Mouse (Mus musculus): ENCODE measurements around the gene Cog7. TPM values are rescaled to one million over a fixed set of nuclear protein-coding genes. Genes with fewer than 3 reads are reported as not detected.
A peak's percentile ranks its signal among the peaks of the same experiment; 100 is the strongest.

Gene Cog7
- polyA plus RNA-seq, 1 experiment, result 29.7 TPM

- no peak for DNase-seq
- TF ChIP-seq CTCF (IDR thresholded peaks at IDR 0.05; ENCODE audit: insufficient read depth, low read length) (no peak), POLR2A (IDR thresholded peaks at IDR 0.05; ENCODE audit: borderline replicate concordance, extremely low read depth, low read depth, low read length) (no peak)
- H3K4me3 ChIP-seq (replicated peaks; ENCODE audit: extremely low read depth, low read depth, low read length), result no peak overlapping the region
- no peaks in the 10 kb centered on the region for H3K4me1 ChIP-seq (ENCODE audit: control insufficient read depth, insufficient read depth, low read length)
- WGBS, result 72% methylated on average over 8 of the region's 8 CpGs
Measured at GRCm38 (mm10) chr7:122000396-122000795, 18.9 kb upstream of the Cog7 start.

- Histone ChIP-seq H3K4me1 (ENCODE audit: control insufficient read depth, insufficient read depth, low read length) (no peaks in the 10 kb centered on the region), H3K4me3 (replicated peaks; ENCODE audit: extremely low read depth, low read depth, low read length) (no peak overlapping the region)
- TF ChIP-seq POLR2A (IDR thresholded peaks at IDR 0.05; ENCODE audit: borderline replicate concordance, extremely low read depth, low read depth, low read length), result no peak
- TF ChIP-seq CTCF (IDR thresholded peaks at IDR 0.05; ENCODE audit: insufficient read depth, low read length), result no peak
- DNase-seq, result no peak
- whole genome bisulfite sequencing, result 87% methylated on average over 5 of the region's 5 CpGs
Measured at GRCm38 (mm10) chr7:121995961-121996360, 14.4 kb upstream of the Cog7 start.

DNA sequence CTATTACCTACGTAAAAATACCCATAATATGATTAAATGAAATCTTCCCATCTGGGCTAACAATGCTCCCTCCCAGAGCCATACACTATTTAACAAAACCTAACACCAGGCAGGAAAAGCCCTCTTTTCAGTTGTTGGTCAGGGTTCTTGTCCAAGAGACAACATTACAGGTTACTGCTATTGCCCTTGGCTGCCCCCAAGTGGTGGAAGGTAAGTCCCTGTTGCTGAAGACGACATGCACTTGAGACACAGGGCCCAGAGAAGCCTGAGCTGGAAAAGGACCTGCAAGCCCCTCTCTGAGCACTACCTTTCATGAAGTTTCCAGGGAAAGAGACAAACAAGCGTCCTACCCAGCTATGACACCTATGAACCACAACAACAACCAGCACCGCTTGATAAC, 6.5 kb downstream of the Cog7 start:
- no peak overlapping the region for H3K4me3 ChIP-seq (replicated peaks; ENCODE audit: extremely low read depth, low read depth, low read length)
- TF ChIP-seq CTCF (IDR thresholded peaks at IDR 0.05; ENCODE audit: insufficient read depth, low read length) (peak; percentile 57), POLR2A (IDR thresholded peaks at IDR 0.05; ENCODE audit: borderline replicate concordance, extremely low read depth, low read depth, low read length) (no peak)
- DNase-seq, result peak; percentile 64
- H3K4me1 ChIP-seq (ENCODE audit: control insufficient read depth, insufficient read depth, low read length), result no peaks in the 10 kb centered on the region
- WGBS, result 61% methylated on average over 4 of the region's 4 CpGs

DNA sequence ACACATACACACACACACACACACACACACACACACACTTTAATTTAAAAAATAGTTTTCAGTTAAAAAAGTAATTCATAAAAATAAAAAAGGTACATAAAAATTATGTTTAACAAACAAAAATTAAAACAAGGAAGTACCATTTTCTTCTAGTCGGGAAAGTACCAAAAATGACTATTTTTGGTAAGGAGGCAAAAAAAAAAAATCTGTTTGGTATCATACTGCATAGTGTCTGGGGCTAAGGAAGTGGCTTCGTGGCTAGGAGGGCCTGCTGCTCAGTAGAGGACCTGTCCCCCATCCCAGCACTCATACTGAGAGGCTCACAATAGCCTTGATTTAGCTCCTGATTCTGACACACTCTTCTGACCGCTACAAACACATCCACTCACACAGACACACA, 9.8 kb downstream of the Cog7 start:
- Histone ChIP-seq H3K4me3 (replicated peaks; ENCODE audit: extremely low read depth, low read depth, low read length) (no peak overlapping the region), H3K4me1 (ENCODE audit: control insufficient read depth, insufficient read depth, low read length) (no peaks in the 10 kb centered on the region)
- no peak for DNase-seq
- TF ChIP-seq POLR2A (IDR thresholded peaks at IDR 0.05; ENCODE audit: borderline replicate concordance, extremely low read depth, low read depth, low read length), result no peak
- no peak for TF ChIP-seq CTCF (IDR thresholded peaks at IDR 0.05; ENCODE audit: insufficient read depth, low read length)
- 72% methylated on average over 3 of the region's 3 CpGs for WGBS

GRCm38 (mm10) chr7:121970250-121970649, 11.3 kb downstream of the Cog7 start:
- Histone ChIP-seq H3K4me3 (replicated peaks; ENCODE audit: extremely low read depth, low read depth, low read length) (no peak overlapping the region), H3K4me1 (ENCODE audit: control insufficient read depth, insufficient read depth, low read length) (no peaks in the 10 kb centered on the region)
- no peak for DNase-seq
- no peak for TF ChIP-seq CTCF (IDR thresholded peaks at IDR 0.05; ENCODE audit: insufficient read depth, low read length)
- no peak for TF ChIP-seq POLR2A (IDR thresholded peaks at IDR 0.05; ENCODE audit: borderline replicate concordance, extremely low read depth, low read depth, low read length)
- 81% methylated on average over 9 of the region's 9 CpGs for WGBS

DNA sequence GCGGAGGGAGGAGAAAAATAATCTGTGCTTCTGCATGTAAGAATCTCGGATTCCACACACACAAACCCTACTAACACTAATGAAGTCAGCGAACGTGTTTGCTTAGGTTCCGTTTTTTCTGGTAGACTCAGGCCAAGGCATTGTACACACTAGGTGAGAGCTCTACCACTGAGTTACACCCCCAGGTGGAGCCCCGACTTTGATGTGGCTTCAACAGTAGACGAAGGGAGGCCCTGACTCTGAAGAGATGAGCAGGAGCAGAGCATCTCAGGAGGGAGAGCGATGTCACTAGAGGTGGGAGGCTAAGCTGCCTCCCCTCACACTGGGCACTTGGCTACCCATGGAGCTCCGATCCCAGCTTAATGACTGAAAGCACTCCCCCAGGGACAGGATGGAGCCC, 12.7 kb downstream of the Cog7 start:
- Histone ChIP-seq H3K4me3 (replicated peaks; ENCODE audit: extremely low read depth, low read depth, low read length) (no peak overlapping the region), H3K4me1 (ENCODE audit: control insufficient read depth, insufficient read depth, low read length) (no peaks in the 10 kb centered on the region)
- WGBS, result 89% methylated on average over 9 of the region's 9 CpGs
- TF ChIP-seq CTCF (IDR thresholded peaks at IDR 0.05; ENCODE audit: insufficient read depth, low read length) (no peak), POLR2A (IDR thresholded peaks at IDR 0.05; ENCODE audit: borderline replicate concordance, extremely low read depth, low read depth, low read length) (no peak)
- no peak for DNase-seq

- TF ChIP-seq POLR2A (IDR thresholded peaks at IDR 0.05; ENCODE audit: borderline replicate concordance, extremely low read depth, low read depth, low read length), result no peak
- no peak for TF ChIP-seq CTCF (IDR thresholded peaks at IDR 0.05; ENCODE audit: insufficient read depth, low read length)
- no peak overlapping the region for H3K4me3 ChIP-seq (replicated peaks; ENCODE audit: extremely low read depth, low read depth, low read length)
- no peaks in the 10 kb centered on the region for H3K4me1 ChIP-seq (ENCODE audit: control insufficient read depth, insufficient read depth, low read length)
- 71% methylated on average over 8 of the region's 8 CpGs for WGBS
- DNase-seq, result no peak
Measured at GRCm38 (mm10) chr7:121968242-121968641, 13.3 kb downstream of the Cog7 start.

DNA sequence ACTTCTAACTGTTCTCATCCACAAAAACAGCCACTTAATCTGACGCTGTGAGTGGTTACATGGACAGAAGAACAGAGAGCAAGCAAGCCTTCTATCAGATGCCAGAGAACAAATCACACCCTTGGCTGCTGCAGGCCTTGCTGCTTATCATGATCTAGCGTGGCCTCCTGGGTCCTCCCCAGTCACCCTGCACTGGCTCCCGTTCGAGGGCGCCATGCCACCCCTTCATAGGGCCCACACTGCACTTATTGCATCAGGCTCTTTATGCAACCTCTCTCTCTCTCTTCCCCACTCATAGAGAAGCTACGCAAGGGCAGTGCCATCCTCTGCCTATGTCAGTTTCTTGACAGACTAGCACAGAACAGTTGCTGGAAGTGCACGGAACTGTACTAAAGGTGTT, 15.3 kb downstream of the Cog7 start:
- no peaks in the 10 kb centered on the region for H3K4me1 ChIP-seq (ENCODE audit: control insufficient read depth, insufficient read depth, low read length)
- no peak for TF ChIP-seq POLR2A (IDR thresholded peaks at IDR 0.05; ENCODE audit: borderline replicate concordance, extremely low read depth, low read depth, low read length)
- no peak for TF ChIP-seq CTCF (IDR thresholded peaks at IDR 0.05; ENCODE audit: insufficient read depth, low read length)
- H3K4me3 ChIP-seq (replicated peaks; ENCODE audit: extremely low read depth, low read depth, low read length), result no peak overlapping the region
- DNase-seq, result no peak
- 82% methylated on average over 7 of the region's 7 CpGs for WGBS

- 60% methylated on average over 6 of the region's 6 CpGs for WGBS
- no peak for DNase-seq
- H3K4me3 ChIP-seq (replicated peaks; ENCODE audit: extremely low read depth, low read depth, low read length), result no peak overlapping the region
- H3K4me1 ChIP-seq (ENCODE audit: control insufficient read depth, insufficient read depth, low read length), result no peaks in the 10 kb centered on the region
- TF ChIP-seq CTCF (IDR thresholded peaks at IDR 0.05; ENCODE audit: insufficient read depth, low read length) (0 out of 2 replicates have a peak, but pooled peaks have one; percentile 13), POLR2A (IDR thresholded peaks at IDR 0.05; ENCODE audit: borderline replicate concordance, extremely low read depth, low read depth, low read length) (no peak)
Measured at GRCm38 (mm10) chr7:121963883-121964398, 17.6 kb downstream of the Cog7 start.

DNA sequence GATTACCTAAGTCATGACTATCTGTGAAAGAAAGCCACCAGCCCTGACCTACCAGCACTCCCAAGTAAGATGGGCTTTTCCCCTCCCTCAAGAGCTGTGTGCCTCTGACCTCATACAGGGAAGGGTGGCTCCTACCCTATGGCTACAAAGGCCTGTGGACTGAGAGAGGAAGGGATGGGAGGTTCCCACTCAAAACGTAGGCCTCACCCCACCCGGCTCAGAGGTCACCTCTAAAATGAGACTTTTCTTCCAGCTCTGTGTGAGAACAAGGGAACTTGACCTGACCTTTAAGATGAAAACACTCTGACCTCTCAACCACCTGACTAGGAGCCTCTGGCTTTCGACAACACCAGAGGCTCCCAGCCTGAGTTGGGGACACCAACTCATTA, 18.9 kb downstream of the Cog7 start:
- H3K4me3 ChIP-seq (replicated peaks; ENCODE audit: extremely low read depth, low read depth, low read length), result no peak overlapping the region
- no peak for DNase-seq
- TF ChIP-seq CTCF (IDR thresholded peaks at IDR 0.05; ENCODE audit: insufficient read depth, low read length) (no peak), POLR2A (IDR thresholded peaks at IDR 0.05; ENCODE audit: borderline replicate concordance, extremely low read depth, low read depth, low read length) (no peak)
- no peaks in the 10 kb centered on the region for H3K4me1 ChIP-seq (ENCODE audit: control insufficient read depth, insufficient read depth, low read length)
- 63% methylated on average over 3 of the region's 3 CpGs for WGBS
